Mouse (Mus musculus) mesoderm, embryonic 11.5 days (tissue): Measurements from ENCODE around the gene Spsb1.

ENCODE experiments used
- DNase-seq: peaks from one replicate; pipeline ENCODE4 v3.0.0-alpha.2; 2012; ENCODE audit warnings: low read depth, low spot score

Spsb1 gene

GRCm38 (mm10) chr4:149855892-149856807 is 98.7 kb downstream of the Spsb1 start:
- DNase-seq = no peak

GRCm38 (mm10) chr4:149855180-149855891 is 99.5 kb downstream of the Spsb1 start:
- DNase-seq = no peak

GRCm38 (mm10) chr4:149854770-149855169 is 100.1 kb downstream of the Spsb1 start:
- no peak for DNase-seq

- peak; percentile 92 for DNase-seq
Measured at GRCm38 (mm10) chr4:149854301-149854708, 100.5 kb downstream of the Spsb1 start.

- DNase-seq = no peak
Measured at GRCm38 (mm10) chr4:149853698-149854284, 101.1 kb downstream of the Spsb1 start.

- DNase-seq = no peak
Measured at GRCm38 (mm10) chr4:149851554-149851953, 103.3 kb downstream of the Spsb1 start.

GRCm38 (mm10) chr4:149850674-149851073 is 104.2 kb downstream of the Spsb1 start:
- no peak for DNase-seq

- no peak for DNase-seq
Measured at GRCm38 (mm10) chr4:149850045-149850444, 104.8 kb downstream of the Spsb1 start.

GRCm38 (mm10) chr4:149849035-149849434 is 105.8 kb downstream of the Spsb1 start:
- DNase-seq = no peak

GRCm38 (mm10) chr4:149846861-149847631 is 107.8 kb downstream of the Spsb1 start:
- DNase-seq = no peak
